Mouse (Mus musculus) kidney, postnatal 14 days (tissue): ENCODE data around the gene Slc30a1.

ENCODE experiments used
- DNase-seq: peaks from one replicate; pipeline ENCODE4 v3.0.0; 2022; ENCODE audit warnings: mixed read lengths

Slc30a1 gene

DNA sequence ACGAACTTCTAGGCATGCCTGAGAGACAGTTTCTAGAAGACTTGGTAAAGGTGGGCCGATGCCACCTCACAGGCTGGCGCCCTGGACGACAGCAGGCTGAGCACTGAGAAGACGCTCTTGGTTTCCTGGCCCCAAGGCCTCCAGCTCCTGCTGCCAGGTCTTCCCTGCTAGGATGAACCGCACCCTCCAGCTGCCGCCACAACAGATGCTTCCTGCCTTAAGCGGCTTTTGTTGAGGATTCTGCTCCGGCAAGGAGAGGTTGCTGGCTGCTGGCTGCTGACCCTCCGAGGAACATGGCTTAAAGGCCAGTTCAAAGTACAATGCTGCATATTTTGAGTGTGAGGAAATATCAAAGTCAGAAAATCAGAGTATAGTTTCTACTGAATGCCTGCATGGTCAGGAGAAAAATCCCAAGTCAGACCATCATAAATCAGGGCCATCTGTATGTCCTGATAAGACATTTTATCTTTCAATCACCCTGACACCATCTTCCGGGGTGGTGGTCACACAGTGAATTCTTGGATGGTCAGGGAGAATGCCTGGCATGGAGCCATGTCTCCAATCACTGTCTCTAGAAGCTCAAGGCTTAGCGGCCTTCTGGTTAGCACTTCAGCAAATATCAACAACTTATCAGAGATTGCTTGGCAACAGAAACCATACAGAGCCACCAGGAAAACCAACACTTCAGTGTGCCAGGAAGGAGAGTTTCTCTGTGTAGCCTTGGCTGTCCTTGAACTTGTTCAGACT is 9.6 kb upstream of the Slc30a1 start:
- DNase-seq = peak; percentile 69

GRCm38 (mm10) chr1:191905637-191906533 is 682 bp upstream of the Slc30a1 start:
- peak; percentile 89 for DNase-seq

DNA sequence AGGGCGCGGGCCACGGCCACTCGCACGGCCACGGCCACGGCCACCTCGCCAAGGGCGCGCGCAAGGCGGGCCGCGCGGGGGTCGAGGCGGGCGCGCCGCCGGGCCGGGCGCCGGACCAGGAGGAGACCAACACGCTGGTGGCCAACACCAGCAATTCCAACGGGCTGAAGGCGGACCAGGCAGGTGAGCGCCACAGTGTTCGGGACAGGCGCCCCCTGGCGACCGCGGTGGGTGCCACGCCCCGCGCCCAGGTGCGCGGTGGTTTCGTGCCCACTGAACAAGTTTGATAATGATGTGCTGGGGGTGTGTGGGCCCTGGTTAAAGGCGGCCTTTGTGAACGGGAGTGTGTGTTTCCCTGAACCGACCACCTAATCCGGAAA is 854 bp downstream of the Slc30a1 start:
- peak; percentile 90 for DNase-seq

DNA sequence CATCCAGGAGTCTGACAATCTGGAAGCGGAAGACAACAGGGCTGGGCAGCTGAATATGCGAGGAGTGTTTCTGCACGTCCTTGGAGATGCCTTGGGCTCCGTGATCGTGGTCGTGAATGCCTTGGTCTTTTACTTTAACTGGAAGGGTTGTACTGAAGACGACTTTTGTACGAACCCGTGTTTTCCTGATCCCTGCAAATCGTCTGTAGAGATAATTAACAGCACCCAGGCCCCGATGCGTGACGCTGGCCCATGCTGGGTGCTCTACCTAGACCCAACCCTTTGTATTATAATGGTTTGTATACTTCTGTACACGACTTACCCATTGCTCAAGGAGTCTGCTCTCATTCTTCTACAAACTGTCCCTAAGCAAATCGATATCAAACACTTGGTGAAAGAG is 2.3 kb downstream of the Slc30a1 start:
- no peak for DNase-seq

GRCm38 (mm10) chr1:191909316-191909715 is 2.7 kb downstream of the Slc30a1 start:
- no peak for DNase-seq

DNA sequence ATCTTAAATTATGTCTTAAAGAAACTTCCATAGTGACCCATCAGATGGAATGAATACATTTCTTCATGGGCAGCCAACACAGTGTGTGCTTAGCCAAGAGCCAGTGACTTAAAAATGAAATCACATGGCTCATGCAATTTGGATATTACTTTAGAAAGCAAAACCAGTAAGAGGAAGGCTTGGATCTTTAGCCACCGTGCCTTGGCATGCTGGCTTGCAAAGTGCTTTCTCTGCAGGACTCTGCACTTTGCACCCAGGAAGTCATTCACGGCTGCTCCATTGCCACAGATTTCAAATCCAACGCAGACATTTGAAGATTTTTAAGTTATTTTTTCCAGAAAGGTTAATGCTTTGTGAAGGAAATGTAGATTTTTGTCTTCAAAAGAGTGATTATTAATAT is 4.1 kb downstream of the Slc30a1 start:
- peak; percentile 55 for DNase-seq

DNA sequence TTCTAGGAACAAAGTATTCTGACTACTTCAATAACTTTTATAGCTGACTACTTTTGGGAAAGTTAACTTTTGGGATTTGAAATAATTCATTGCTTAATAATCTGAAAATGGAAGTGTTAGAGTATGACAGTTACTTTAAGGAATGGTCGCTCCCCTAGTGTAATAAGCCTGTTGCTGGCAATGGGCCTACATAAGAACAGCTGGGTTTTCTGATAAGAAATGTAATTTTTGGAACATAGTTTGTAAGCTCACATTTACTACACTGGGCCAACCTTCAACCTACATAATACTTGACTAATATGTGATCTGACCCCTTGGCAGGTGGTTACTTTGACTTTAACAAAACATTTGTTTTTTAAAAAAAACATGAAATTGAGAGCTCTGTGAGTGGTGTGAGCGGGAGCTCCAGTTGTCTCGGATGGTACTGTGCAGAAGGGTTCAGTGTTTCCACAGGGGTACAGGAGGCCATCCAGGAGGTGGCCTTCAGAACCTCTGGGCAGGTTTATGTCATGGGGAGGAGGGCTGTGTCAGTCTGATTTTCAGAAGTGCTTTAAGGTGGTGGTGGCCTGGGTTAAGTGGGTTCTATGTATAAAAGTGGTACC is 4.6 kb downstream of the Slc30a1 start:
- DNase-seq = no peak

DNA sequence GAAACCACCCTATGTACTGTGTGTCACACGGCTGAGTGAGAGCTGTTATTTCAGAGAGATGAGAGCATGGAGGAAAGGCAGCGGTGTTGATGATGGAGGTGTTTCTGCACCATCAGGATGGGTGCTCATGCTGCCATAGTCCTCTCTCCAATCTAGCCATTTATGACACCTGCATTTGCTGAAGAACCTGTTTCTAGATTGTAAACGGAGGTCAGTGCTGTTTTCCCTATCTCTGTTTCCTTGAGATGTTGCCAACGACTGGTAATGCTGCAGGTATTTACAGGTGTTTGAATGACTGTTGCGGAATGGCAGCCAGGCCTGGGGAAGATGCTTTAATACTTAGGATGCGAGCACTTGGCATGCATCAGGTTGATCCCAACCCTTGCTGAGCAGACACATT is 8.1 kb downstream of the Slc30a1 start:
- DNase-seq = no peak

- no peak for DNase-seq
Measured at GRCm38 (mm10) chr1:191915586-191915985, 9.0 kb downstream of the Slc30a1 start.

- DNase-seq = no peak
Measured at GRCm38 (mm10) chr1:191916876-191917275, 10.3 kb downstream of the Slc30a1 start.

GRCm38 (mm10) chr1:191919336-191919735 is 12.8 kb downstream of the Slc30a1 start:
- no peak for DNase-seq

DNA sequence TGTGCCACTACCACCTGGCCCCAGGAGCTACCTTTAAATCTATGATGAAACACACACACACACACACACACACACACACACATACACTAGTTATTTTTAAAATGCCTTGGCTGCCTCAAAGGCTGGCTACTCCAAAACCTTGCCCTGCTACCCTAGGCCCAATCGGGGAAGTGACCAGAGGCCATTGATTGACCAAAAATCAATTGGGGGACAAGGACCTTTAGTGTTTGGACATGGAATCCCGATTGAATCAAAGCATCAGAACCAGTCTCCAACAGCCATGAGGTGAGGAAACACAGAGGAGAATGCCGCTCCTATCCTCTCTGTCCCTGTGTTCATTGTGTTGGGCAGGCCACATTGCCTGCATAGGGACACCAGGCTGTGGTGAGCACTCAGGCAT is 15.1 kb downstream of the Slc30a1 start:
- DNase-seq = no peak

- no peak for DNase-seq
Measured at GRCm38 (mm10) chr1:191925496-191925895, 18.9 kb downstream of the Slc30a1 start.

GRCm38 (mm10) chr1:191926681-191927080 is 20.1 kb downstream of the Slc30a1 start:
- DNase-seq = no peak

DNA sequence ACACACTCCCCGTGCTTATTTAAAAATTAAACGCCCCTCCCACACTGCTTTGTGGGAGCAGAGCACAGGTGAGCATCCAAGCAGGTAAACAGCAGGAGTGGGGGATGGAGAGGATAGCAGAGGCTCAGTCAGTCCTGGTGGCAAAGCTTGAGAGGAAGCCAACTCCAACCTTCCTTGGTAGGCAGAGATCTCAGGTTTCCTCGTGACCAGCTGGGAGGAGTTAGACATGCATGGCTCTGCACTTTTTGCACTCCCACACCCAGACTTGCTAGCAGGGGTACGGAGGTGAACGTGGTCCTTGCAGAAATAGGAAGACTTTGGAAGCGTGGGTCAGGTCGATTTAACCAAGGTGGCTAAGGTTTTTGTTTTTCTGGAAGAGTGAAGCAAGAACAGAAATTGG is 21.8 kb downstream of the Slc30a1 start:
- peak; percentile 61 for DNase-seq

DNA sequence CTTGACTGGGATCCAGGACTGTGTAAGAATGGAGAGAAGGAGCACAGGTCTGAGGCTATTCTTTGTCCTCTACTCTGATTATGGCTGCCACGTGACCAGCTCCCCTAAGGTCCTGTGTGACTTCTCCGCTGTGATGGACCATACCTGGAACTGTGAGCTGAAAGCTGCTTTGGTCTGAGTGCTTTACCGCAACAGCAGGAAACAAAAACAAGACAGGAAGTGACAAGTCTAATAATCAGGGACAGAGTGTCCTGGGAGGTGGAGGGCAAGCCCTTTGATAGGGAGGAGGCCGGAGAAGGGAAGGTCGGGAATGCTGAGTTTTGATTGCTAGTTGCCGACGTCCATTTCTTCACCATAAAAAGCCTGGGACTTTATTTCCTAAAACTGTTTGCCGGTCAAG is 22.5 kb downstream of the Slc30a1 start:
- DNase-seq = no peak

- no peak for DNase-seq
Measured at GRCm38 (mm10) chr1:191929897-191930524, 23.4 kb downstream of the Slc30a1 start.

DNA sequence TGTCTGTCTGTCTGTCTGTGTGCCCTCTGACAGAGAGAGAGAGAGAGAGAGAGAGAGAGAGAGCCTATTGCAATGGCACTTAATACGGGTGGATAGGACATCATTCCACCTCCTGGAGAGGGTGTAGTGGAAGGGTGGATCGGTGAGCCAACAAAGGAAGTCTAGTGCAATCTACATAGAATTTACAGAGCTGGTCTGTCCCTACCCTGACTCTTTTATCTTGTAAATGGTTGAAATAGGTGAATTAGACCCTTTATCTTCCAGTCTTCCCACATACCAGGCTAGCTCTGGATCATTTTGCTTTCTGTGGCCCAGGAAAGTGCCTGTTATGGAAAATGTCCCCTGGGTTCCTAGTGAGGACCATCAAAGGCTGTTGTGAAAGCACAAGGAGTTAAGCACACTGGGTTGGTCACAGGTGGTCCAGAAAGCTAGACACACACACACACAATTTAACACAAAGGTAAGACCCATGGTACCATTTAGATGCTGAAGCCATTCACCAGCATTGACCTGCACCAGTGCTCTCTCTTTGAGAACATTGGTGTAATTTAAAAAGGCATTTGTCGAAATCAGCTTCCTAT is 24.0 kb downstream of the Slc30a1 start:
- DNase-seq = no peak

DNA sequence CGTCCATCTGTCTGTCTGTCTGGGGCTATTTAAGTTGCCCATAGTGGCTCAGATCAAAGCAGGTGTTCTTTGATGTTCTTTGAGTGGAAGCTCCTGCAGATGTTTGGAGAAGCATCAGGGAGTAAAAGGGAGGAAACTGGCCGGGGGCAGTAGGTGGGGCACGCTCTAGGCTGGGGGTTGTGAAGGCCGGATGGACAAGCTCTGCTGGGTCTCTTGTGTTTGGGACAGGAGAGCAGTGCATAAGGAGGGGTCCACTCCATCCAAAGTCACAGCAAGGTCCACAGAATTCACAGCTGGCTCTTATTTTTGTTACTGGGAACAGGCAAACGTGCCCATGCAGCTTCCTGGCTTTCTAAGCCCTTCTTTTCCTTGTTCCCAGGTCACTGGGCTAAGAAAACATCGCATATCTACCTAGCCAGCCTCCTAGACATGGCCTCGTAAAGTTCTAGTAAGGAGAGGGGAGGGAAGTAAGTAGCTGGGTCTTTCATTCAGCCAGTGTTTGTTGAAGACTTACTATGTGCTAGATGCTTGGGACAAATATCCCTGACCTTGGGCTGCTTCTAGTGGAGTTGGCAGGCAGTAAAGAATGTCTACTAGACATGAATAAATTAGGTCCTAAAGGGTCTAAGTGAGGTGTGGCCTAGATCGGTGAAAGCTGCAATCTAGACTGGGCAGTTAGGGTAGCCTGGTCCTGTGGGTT is 25.9 kb downstream of the Slc30a1 start:
- no peak for DNase-seq

DNA sequence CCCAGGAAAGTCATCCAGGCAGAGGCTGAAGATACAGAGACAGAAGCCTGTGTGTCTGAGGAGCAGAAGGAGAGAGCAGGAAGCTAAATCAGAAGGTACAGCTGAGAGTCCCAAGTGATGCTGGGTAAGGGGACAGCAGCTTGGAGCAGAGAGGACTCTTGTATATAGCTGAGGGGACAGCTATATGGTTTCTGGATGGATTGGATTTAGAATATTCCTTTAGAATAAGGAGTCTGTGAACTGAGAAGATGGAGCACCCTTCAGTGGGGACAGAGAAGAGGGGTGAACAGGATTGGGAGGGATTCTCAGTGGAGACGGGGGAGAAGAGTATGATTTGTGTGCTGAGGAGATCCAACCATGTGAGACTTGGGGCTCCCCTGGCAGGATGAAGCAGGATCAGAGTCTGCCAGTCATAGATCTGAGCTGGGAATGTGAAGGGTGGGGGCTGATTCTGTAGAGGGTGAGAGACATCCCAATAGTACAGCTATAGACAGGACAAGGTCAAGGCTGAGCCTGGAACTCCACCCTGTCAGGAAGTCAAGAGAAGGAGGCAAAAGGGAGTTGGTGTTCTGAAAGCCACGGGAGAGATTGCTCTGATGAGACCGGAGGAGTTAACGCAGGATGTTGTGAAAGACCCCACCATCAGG is 26.5 kb downstream of the Slc30a1 start:
- DNase-seq = no peak

- DNase-seq = no peak
Measured at GRCm38 (mm10) chr1:191943638-191944037, 37.1 kb downstream of the Slc30a1 start.

DNA sequence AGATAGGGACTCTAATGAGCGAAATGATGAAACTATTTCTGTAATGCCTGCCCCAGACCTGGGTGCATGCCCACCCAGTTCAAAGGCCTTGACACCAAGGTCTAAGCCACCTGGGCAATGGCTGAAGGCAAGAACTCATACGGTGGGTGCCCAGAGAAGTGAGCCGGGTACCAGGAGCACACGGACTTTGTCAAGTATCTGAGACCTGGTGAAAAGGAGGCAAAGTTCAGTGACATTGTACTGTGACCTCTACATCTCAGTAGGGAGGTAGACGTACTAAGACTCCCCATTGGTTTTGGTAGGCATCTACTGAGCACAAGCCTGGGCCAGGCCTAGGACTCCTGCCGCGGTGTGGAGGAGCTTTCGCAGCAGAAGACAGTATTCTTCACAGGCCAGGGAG is 38.8 kb downstream of the Slc30a1 start:
- no peak for DNase-seq
